Mouse (Mus musculus) embryonic facial prominence, embryonic 14.5 days (tissue): Measurements from ENCODE around the gene Qrfpr. TPM values are rescaled to one million over a fixed set of nuclear protein-coding genes. Genes with fewer than 3 reads are reported as not detected.

ENCODE experiments used
- ATAC-seq: fragments of 200-750 bp; cut with Nextera tagmentation; 2 replicates; pipeline ENCODE4 v1.8.0; 2017; ENCODE audit warnings: low read depth, moderate number of reproducible peaks, moderate TSS enrichment
- DNase-seq: peaks from one replicate; pipeline ENCODE4 v3.0.0-alpha.2; 2015; ENCODE audit warnings: low spot score
- H3K27ac ChIP-seq: fragments of 300-500 bp; sonication (generic); replicated peaks from 2 replicates; pipeline ENCODE4 v1.5.1; 2014; ENCODE audit warnings: low read depth, mild to moderate bottlenecking, low read length, moderate library complexity
- H3K27me3 ChIP-seq: fragments of 300-500 bp; sonication (generic); replicated peaks from 2 replicates; pipeline ENCODE4 v1.6.1; 2014; ENCODE audit warnings: low read length; ENCODE audit not compliant: control insufficient read depth, insufficient read depth
- H3K36me3 ChIP-seq: fragments of 300-500 bp; sonication (generic); 2 replicates; pipeline ENCODE4 v1.6.1; 2014; ENCODE audit warnings: low read length, mixed read lengths; ENCODE audit not compliant: control insufficient read depth, insufficient read depth
- H3K4me1 ChIP-seq: fragments of 300-500 bp; sonication (generic); 2 replicates; pipeline ENCODE4 v1.6.1; 2014; ENCODE audit warnings: antibody characterized with exemption, low read length; ENCODE audit not compliant: control insufficient read depth, insufficient read depth
- H3K4me2 ChIP-seq: fragments of 300-500 bp; sonication (generic); 2 replicates; pipeline ENCODE4 v1.6.1; 2014; ENCODE audit warnings: low read depth, mild to moderate bottlenecking, low read length, moderate library complexity, mixed read lengths
- H3K4me3 ChIP-seq: fragments of 300-500 bp; sonication (generic); 2 replicates; pipeline ENCODE4 v1.5.1; 2014; ENCODE audit warnings: low read depth, mild to moderate bottlenecking, low read length
- H3K9ac ChIP-seq: fragments of 300-500 bp; sonication (generic); 2 replicates; pipeline ENCODE4 v1.6.1; 2014; ENCODE audit warnings: low read depth, mild to moderate bottlenecking, low read length, moderate library complexity, mixed read lengths
- H3K9me3 ChIP-seq: fragments of 300-500 bp; sonication (generic); 2 replicates; pipeline ENCODE4 v1.6.1; 2016; ENCODE audit warnings: low read length; ENCODE audit not compliant: control insufficient read depth
- WGBS: fragments of 180-500 bp; shearing (Covaris S2); extraction: QIAGEN DNeasy Blood & Tissue Kit; methylation state at CpG from one replicate; pipeline ENCODE4 v1.1.7; 2014; 5-methylcytosine and 5-hydroxymethylcytosine counted together
- polyA plus RNA-seq: library from polyadenylated mRNA; unstranded; fragments of >200 nt; fragmentation: Nextera tagmentation; extraction: Ambion mirVana; gene quantifications from 2 replicates; pipeline ENCODE4 v1.2.1, GENCODE M21; 2014

Qrfpr gene
- polyA plus RNA-seq, 1 experiment from 2014 or later = 0.72 TPM

- ATAC-seq (no peak), DNase-seq (peak; percentile 47)
- no peak overlapping the region for H3K4me2 ChIP-seq
- H3K27me3 ChIP-seq = no peaks in the 10 kb centered on the region
- H3K9me3 ChIP-seq = no peaks in the 10 kb centered on the region
- no peak overlapping the region for H3K4me3 ChIP-seq
- no peak overlapping the region for H3K27ac ChIP-seq
- WGBS = 37% methylated on average over 2 of the region's 2 CpGs
- H3K36me3 ChIP-seq = no peaks in the 10 kb centered on the region
- no peak overlapping the region for H3K9ac ChIP-seq
- H3K4me1 ChIP-seq = no peaks in the 10 kb centered on the region
These were observed 84.6 kb downstream of the Qrfpr start for GRCm38 (mm10) chr3:36137560-36137959.

GRCm38 (mm10) chr3:36136152-36136551, 86.0 kb downstream of the Qrfpr start:
- Histone ChIP-seq H3K4me2 (no peak overlapping the region), H3K9ac (no peak overlapping the region), H3K4me1 (no peaks in the 10 kb centered on the region), H3K4me3 (no peak overlapping the region), H3K9me3 (no peaks in the 10 kb centered on the region), H3K36me3 (no peaks in the 10 kb centered on the region), H3K27me3 (no peaks in the 10 kb centered on the region), H3K27ac (no peak overlapping the region)
- DNase-seq (no peak), ATAC-seq (no peak)

Other genes starting within 250 kb of the Qrfpr start
- 25.0 and 25.3 TPM in 2 replicates for gene Mccc1, start 221.6 kb downstream of the Qrfpr start, polyA plus RNA-seq
- gene Ccdc144b, start 168.8 kb downstream of the Qrfpr start, polyA plus RNA-seq = not detected in 2 replicates
- 85.2 and 86.0 TPM in 2 replicates for gene Acad9, start 156.3 kb downstream of the Qrfpr start, polyA plus RNA-seq
- 7.1 and 8.4 TPM in 2 replicates for gene D3Ertd254e, start 71.3 kb downstream of the Qrfpr start, polyA plus RNA-seq